Mouse (Mus musculus): Measurements from ENCODE around the gene Igf2bp1.
"Not testable (repeated sequence)": the region's sequence is repeated elsewhere in the genome, so short reads cannot be mapped to it uniquely, and the experiment has no call there.

GRCm38 (mm10) chr11:95923477-95923876, 82.3 kb downstream of the Igf2bp1 start:
- not testable (repeated sequence) for TF ChIP-seq HCFC1 (IDR thresholded peaks at IDR 0.05; ENCODE audit: borderline replicate concordance, insufficient read depth, low read length); CHD2 (IDR thresholded peaks at IDR 0.05; ENCODE audit: low read depth, low read length)

Data from ES-E14 (cell line).